Mouse (Mus musculus) c-Kit-positive CD71-positive TER-119-positive erythroid progenitor cells, embryonic 14.5 days (primary cell): Measurements from ENCODE around the gene Mbnl2.

ENCODE experiments used
- DNase-seq: peaks from one replicate; pipeline ENCODE4 v3.0.0-alpha.2; 2013; ENCODE audit warnings: low spot score

The Mbnl2 gene

DNA sequence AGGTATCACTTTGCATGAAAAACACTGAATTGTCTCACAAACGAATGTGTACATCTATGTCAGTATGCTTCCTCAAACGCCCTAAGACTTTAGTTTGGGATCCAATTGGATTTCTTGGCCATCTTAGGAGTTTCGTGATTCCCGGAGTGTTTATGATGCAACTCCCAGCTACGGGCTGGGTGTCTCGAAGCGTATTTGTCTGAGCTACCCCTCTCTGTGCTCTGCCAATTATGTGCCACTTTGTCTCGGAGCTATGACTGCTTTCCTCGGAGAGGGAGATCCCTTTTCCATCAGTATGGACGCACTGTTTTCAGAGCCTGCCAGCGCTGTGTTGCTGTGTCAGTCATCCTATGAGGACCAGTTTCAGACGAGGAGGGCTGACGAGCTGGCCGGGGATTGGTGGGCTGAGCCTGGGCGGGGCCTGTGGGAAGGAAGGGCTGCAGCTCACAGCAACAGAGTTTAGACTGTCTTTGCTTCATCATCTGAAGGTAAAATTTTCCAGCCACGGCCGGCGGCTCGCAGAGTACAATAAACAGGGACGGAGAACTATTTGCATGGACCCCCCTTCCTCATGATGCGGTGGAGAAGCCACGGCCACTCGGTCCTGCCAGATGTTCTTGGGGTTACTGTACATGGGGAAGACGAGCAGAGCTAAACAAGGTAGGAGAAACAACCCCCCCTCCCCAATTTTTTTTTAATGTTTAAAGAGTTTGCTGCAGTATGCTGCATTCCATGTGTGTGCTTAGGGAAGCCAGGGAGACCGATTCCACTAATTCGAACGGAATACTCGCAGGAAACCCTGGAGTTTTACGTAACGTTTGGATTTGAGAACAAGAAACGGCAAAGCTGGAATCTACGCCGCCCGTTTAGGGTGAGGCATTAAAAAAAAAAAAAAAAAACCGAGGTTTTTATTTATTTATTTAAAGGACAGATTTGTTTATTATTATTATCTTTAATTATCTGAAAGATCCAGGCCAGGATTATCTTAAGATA is at the start of gene Mbnl2:
Mbnl2 (plus strand) TSS at position 424 of the 993 bp plus-strand sequence.
- DNase-seq = peak; percentile 89

DNA sequence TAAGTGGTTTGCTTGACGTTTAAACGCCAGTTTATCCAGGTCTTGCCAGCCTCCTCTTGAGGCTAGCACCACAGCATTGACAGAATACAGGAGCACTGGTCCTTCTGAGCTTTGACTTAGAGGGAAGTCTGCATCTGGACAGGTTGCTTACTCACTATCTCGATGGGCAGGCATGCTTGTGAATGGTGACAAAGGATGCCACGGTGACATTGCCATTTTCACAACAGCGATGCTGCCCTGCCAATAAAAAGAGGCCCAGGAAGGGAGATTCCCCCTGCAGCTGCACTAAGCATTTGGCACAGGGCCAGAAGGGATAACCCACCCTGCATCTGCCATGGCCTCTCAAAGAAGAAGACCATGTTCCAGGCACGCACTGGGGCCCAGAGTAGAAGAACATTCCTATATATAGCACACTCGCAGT is 43.4 kb upstream of the Mbnl2 start:
- DNase-seq = no peak

DNA sequence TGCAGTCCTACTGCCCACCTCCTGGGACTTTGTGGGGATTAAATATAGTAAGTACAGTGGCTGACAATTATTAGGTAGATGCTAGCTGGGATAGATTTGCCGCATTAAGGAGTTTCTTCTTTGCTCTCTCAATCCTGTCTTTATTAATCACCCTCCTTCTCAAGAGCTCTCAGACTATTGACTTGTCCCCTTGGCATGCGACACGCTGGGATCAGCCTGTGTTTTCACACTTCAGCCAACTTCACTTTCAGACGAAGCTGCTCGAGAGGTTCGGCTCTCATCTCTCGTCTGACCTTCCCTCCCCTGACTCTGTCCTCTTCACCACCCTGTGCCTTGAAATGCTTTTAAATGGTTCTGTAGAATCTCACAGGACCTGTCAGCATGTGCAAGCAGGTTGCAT is 39.9 kb upstream of the Mbnl2 start:
- no peak for DNase-seq

DNA sequence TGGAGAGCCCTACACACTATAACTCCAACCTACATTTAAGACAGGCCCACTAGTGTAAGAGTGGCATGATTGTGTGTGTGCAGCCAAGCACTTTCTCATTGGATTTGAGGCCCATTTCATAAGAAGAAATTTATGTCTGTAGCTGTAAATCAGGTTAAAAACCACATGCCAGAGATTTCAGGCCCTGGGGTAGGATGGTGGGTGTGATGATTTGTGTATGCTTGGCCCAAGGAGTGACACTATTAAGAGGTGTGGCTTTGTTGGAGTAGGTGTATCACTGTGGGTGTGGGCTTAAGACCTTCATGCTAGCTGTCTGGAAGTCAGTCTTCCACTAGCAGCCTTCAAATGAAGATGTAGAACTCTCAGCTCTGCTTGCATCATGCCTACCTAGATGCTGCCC is 37.0 kb upstream of the Mbnl2 start:
- DNase-seq = no peak

DNA sequence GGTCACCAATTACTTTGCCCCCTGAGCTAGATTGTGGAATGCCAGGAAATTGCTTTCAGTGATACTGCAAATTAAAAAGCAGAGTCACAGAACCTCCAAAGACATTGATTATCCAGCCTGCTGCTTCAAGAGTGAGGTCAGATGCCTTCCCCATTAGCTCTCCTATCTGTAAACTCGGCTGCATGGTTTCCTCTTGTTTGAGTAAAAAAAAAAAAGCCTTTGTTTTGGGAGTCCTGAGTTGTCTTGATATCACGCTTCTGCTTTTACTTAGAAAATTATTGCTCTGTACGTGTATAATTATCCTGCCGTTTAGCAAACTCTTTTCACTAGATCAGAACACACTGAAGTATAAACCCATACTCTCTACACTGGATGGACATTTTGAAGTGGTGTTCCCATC is 35.3 kb upstream of the Mbnl2 start:
- DNase-seq = no peak

DNA sequence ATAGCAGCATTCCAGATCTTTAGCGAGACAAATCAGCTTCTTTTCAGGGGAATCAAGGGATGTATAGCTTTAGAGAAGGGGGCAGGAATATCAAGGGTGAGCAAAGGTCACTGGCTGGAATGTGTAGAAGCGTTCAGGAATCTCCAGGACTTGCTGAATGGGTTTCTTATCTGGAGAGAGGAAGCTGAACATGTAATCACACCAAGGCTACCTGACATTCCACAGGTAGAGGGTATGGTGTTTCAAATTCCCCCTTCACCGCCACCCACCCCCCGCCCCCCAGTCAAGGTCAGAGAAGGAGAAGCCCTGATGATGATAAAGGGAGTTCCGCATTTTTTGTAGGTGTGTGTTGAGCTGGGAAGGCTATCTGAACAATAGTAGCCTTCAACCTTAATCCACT is 32.8 kb upstream of the Mbnl2 start:
- no peak for DNase-seq

DNA sequence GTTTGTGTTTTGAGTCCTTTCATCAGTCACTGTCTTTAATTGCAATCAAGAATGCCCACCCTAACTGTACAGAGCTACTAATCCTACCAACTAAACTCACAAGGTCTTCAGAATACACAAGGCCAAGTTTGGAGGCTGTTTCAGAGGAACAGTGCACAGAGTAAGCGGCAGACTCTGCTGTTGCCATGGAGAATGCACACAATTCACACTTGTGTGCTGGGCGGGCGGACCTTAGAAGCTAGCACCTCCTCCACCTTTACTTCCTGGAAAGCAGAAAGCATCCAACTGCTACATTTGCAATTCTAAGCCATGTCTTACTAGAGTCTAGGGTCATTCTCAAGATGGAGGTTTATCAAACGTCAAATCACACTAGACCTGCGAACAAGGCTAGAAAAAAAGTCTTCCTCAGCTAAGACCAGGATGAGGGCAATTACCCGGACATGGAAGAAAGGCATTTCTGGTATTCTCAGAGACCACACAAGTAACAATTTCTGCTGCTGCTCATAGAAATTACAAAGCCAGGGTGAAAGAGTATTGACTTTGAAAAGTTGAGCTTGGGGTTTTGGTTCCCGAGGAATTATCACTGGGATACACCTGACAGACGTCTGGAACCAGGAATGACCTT is 30.3 kb upstream of the Mbnl2 start:
- no peak for DNase-seq

DNA sequence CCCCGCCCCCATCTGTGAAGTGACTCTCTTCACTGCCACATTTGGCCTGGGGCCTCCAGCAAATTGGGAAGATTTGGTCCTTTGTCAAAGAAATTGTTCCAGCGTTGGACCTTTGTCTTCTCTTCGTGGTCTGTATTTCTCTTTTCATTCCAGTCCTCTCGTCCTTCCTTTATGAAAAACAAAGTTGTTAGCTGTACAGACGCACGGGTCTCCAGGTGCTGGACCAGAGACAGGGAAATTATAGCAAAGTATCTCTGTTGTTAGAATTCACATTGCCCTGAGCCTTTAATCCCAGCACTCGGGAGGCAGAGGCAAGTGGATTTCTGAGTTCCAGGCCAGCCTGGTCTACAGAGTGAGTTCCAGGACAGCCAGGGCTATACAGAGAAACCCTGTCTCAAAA is 22.1 kb upstream of the Mbnl2 start:
- no peak for DNase-seq

DNA sequence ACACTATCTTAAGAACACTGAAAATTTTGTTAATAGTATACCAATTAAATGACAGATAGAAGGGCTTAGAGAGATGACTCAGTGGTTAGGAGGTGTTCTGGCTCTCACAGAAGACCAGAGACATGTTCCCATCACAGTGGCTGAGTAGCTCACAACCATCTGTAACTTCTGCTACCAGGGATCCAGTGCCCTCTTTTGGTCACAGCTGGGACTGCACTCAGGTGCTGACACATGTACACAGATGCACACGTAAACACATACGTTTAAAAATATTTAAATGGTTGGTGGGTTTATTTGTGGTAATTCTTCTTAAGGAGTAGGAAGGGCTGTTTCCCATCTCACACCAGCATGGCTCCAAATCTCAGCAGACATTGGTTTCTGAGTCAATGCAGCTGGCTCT is 19.3 kb upstream of the Mbnl2 start:
- DNase-seq = no peak

DNA sequence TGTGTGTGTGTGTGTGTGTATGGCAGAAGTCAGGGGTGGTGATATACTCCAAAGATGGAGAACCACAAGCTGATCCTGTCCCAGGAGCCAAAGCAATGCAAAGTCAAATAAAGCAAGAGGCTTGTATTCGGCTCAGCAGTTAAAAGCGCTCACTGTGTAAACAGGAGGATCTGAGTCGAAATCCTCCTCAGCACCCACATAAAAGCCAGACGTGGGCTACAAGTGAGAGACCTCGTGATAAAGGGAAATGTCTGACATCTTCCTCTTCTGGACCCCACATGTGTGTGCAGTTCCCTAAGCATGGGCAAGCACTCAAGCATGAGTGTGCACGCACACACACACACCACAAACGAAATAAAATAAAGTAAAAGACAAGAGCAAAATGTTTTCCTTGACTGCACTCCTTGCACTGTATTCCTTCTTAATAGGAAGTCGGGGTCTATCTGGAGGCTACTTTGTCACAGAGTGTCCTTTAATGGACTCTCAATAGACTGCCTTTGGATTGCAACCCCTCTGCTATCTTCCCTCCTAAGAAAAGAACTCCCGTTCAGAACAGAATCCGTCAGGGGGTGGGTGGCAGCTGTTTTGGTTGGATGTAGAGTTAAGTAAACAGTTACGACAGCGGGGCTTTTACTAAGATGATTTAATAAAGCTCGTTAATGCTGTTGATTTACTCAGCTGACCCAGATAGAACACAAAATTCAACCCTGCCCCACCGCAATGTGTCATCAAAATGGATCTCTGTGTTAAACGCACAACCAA is 18.7 kb upstream of the Mbnl2 start:
- DNase-seq = no peak

DNA sequence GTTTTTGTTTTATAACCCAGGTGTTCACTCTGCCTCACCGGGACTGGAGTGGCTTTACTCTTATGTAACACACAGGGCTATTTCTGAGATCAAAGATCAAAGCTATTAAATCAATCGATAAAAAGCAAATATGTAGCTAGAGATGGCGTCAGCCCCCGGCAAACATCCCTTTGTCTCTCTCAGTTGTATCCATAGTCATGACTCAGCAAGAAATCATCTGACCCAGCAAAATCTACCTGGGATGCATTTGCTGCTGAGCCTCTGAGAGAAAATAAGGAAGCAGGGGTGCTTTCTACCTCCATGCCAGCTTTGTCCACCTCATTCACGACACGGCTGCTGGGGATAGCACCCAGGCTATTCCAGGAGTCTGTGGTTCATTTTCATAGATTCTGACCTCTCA is 18.0 kb upstream of the Mbnl2 start:
- DNase-seq = no peak

DNA sequence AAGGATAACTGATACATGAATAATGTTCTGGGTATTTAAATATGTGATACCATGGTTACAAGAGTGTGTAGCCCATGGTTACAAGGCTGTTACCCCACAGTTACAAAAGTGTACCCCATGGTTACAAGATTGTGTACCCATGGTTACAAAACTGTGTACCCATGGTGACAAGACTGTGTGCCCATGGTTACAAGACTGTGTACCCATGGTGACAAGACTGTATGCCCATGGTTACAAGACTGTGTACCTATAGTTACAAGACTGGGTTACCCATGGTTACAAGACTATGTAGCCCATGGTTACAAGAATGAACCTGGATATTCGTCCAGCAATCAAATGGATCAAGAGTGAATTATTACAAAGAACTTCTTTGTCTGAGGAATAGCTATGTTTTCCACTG is 16.0 kb upstream of the Mbnl2 start:
- DNase-seq = no peak

DNA sequence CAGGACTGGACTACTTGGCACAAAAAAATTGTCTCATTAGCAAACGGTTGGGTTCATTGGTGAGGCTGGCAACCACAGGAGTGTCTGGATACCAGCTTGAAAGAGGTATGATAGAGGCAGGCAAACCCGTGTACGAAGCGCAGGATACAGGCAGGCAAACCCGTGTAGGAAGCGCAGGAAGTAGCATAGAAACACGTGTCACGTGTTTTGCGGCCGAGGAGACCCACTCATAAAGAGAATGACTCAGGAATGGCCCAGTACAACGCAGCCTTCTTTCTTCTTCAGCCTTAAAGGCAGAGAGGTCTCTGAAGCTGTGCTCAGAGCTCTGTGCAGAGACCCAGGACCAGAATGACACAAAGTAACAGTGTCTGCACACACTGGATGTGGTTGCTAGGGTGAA is 13.9 kb upstream of the Mbnl2 start:
- DNase-seq = no peak

DNA sequence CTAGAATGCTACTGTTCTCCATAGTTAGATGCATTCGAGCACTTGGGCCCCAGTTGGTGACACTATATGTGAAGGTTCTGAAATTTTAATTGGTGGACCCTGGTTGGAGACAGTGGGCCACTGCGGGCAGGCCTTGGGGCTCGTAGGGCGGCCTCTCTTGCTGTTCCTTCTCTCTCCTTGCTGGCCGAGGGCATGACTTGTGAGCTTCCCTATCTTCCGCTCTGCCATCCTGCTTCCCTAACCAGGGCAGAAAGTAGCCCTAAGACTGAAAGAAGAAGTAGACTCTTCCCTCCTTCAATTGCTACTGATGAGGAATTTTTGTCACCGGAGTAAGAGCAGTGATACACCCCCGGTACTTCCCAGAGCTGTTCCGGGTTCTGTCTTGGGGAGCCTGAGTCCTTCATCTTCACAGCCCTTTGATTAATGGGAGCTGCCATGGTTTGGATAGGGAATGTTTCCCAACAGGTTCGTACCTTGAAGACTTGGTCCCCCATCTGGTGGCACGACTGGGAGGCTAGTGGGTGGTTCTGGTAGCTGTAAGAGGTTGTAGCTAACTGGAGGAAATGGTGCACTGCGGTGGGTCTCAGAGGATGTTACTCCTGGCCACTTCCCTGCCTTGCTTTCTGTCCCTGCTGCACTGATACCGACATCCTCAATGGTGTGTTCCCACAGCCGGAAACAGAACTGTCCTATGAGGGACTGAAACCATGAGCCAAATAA is 12.6 kb upstream of the Mbnl2 start:
- no peak for DNase-seq

DNA sequence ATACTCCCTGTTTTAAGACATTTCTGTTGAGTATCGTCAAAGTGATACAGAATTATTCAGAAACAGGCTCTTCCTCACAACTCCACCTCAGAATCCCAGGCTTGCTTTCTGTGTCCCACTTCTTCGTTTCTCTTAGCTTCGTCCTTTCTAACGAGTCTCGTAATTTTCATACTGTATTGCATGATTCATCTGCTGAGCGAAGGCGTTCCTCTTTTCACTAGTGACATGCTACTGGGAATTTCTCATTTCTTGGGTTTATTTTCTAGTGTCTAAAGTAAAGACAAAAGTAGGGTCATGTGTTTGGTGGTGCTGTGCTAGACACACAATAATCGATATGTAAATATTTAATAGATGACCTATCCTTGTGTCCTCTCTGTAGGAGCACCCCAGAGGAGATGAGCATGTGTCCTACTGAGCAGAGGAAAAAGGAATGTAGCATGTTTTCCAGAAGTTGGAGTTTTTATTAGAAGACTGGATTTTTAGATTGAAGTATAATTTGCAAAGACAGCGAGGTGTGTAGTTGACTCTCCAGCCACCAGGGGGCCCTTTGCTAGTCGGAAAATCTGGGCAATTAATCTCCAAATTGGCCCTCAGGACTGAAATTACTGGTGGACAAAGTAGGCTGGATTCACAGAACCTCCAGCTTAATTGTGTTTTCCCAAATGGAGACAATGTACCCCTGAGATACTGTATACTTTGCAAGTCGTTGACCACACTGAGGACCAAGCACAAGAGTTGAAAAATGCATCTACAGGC is 11.9 kb upstream of the Mbnl2 start:
- peak; percentile 34 for DNase-seq

DNA sequence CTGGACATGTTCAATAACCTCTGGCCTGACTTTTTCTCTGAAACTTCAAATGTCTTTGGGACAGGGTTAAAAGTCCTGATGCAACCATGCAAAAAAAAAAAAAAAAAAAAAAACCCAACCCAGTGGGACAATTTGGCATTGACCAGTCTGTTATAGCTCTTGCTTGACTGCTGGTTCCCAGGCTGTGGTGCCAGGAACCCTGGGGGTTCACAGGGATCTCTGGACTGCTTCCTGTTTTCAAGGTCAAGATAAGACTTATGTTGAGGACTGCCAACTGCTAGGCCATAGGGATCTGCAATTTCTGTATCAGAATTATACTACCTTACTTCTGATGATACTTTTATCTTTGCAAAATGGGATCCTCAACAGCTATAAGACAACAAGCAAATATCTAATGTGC is 9.6 kb upstream of the Mbnl2 start:
- DNase-seq = no peak

DNA sequence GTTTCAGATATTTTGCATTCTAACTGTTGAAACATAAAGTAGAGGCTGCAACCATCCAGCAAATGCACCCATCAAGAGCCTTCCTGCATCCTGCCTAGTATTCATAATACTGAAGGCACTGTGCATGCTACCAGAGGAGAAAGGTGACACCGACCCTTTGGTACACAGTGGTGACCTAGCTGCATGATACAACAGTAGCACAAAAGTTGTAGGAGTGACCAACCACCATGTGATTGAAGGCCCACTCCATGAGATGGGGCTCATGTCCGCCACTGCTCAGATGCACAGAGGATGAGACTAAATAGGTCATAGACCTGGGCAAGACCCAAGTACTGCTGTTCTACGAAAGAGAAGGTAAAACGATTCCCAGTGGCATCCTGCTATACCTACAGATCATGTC is 8.3 kb upstream of the Mbnl2 start:
- no peak for DNase-seq

DNA sequence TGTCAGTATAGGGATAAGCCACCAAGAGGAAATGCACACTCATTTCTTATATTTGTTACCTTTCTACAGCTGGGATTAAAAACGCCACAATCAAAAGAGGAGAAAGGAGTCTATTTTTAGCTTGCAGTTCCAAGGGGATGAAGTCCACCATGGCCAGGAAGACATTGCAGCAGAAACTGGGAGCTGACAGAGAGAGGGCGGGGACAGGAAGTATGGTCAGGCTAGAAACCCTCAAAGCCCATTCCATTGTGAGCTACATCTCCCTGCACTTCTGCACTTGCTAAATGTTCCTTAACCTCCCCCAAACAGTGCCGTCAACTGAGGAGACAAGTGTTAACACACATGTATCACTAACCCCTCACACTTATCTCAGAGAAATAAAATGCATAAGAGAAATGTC is 5.4 kb upstream of the Mbnl2 start:
- no peak for DNase-seq

DNA sequence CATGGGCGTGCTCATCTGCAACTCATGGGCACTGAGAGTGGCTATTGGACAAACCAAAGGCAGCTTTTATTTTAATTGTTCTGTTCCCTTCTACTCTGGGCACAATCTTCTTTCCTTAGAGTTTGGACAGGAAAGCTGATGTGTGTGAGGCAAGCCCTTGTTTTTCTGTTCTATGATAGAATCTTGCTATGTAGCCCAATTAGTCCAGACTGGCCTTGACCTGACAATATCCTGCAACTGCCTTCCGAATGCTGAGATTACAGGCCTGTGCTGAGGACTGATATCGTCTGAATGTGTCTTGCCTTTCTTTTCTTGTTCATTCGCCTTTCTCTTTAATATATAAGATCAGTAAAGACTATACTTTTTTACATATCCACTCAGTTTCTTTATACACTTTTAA is 4.8 kb upstream of the Mbnl2 start:
- DNase-seq = no peak

DNA sequence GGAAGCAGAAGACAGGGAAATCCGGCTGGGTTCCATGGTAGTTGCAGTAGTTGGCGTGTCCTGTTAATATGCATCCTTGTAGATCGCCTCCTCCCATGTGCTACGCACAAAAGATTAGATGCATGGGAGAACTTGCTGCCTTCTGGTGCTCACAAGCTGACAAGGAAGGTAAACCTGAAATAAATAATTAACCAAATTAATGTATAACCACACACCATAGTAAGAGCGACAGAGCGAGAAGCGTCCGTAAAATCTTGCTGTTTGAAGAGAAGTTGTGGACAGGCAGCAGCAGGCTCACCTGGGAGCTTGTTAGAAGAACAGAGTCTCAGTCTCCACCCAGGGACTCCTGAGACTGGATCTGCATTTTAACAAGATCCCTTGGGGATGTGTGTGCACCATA is 4.4 kb upstream of the Mbnl2 start:
- DNase-seq = no peak

DNA sequence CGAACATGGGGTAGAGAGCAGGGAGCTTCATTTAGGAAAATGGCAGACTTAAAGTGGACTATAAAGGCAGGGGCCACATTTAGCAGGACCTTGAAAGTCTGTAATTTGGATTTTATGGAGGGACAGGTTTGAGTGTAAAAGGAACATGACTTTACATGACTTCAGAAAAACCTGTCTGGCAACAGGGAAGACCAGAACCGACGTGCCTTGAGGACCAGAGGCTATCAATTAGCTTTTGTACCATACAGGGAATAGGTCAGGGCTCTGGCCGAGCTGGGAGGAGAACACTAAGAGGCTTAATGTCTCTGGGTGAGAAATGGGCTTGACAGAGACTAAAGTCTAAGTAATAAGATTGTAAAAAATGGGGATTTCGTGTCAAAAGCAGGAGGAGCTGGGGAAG is 1.7 kb upstream of the Mbnl2 start:
- DNase-seq = no peak
